Mouse (Mus musculus): Measurements from ENCODE around the gene Ccl9.
A peak's percentile ranks its signal among the peaks of the same experiment; 100 is the strongest.

The Ccl9 gene

DNA sequence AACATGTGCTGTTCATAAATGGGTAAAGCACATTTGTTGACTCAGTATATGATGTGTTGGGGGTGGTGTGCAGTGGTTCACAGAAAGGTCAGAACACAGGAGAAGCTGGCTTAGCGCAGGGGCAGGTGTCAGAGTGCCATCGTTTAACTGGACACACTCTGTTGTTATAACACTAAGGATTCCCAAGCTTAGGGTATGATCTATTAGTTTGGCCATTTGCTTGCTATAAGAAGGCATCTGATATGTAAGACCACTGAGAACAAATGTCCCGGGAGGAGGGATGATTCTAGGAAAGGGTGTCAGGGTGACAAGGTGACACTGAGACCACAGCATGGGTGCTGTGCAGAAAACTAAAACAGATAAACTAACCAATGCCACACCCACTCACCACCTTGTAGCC lies 41.6 kb downstream of the Ccl9 start:
- no peak for DNase-seq (ENCODE audit: low spot score)

GRCm38 (mm10) chr11:83534609-83535423 lies 43.6 kb downstream of the Ccl9 start:
- peak; percentile 7 for DNase-seq (ENCODE audit: low spot score)

- DNase-seq (ENCODE audit: low spot score): no peak
Observed at GRCm38 (mm10) chr11:83534143-83534542, 44.3 kb downstream of the Ccl9 start.

- DNase-seq (ENCODE audit: low spot score): no peak
Observed at GRCm38 (mm10) chr11:83533192-83533591, 45.2 kb downstream of the Ccl9 start.

- DNase-seq (ENCODE audit: low spot score): no peak
Observed at GRCm38 (mm10) chr11:83530360-83530759, 48.1 kb downstream of the Ccl9 start, which contains the start of gene Ccl5. Gene Ccl5 (minus strand): TSS chr11:83530518.

DNA sequence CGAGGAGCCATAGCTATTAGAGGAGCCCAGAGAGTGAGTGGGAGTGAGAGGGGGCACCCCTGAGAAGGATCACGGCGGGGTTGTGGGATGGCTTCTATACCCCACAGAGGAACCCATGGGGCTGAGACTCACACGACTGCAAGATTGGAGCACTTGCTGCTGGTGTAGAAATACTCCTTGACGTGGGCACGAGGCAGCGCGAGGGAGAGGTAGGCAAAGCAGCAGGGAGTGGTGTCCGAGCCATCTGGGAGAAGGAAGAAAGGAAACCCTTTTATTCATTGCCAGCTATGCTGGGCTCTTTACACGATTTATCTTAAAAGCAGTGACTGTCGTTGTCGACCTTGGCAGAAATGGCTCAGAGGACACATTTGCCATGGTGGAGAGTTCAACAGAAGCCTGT lies 49.4 kb downstream of the Ccl9 start:
- no peak for DNase-seq (ENCODE audit: low spot score)
